Mouse (Mus musculus) thymus, adult 2 months (tissue): ENCODE results near the gene Hltf.
"Not testable (repeated sequence)": the region's sequence is repeated elsewhere in the genome, so short reads cannot be mapped to it uniquely, and the experiment has no call there.

Experiments used
- CTCF ChIP-seq: fragments of 200-500 bp; IDR thresholded peaks from 2 replicates; pipeline ENCODE4 v1.5.1; 2012; ENCODE audit warnings: mild to moderate bottlenecking, control low read depth, low read length, moderate library complexity, borderline replicate concordance; ENCODE audit not compliant: control insufficient read depth, poor library complexity, insufficient read depth; ENCODE audit errors: extremely low read depth
- POLR2A ChIP-seq: fragments of 200-500 bp; IDR thresholded peaks from 2 replicates; pipeline ENCODE4 v1.6.1; 2012; ENCODE audit warnings: mild to moderate bottlenecking, low read length, control low read depth, moderate library complexity; ENCODE audit not compliant: control insufficient read depth, poor library complexity, insufficient read depth; ENCODE audit errors: extremely low read depth

- TF ChIP-seq CTCF, POLR2A: not testable (repeated sequence)
Observed at GRCm38 (mm10) chr3:20121582-20121981, 64.0 kb downstream of the Hltf start.
